ENCODE assay signal across 8 mouse cellular contexts in the genomic region with DNA sequence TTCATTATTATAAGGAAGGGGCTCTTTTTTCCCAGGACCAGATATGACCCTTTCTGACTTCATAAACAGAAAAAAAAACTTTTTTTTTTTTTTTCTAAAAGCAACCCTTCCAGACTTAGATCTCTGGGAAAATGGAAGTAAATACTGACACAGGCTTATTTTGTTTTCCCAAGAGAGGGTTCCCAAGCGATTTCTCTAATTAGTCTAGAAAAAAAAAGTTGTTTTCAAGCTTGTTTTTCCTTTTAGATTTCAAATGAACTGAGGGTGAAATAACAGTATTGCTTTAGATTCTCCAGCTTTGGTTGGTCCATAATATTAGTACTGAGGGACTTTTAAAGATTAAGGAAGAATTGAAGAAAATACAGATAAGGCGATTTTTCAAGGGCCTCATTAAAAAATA. TPM values are rescaled to one million over a fixed set of nuclear protein-coding genes. Genes with fewer than 3 reads are reported as not detected.
DNase-seq lines count a peak whose midpoint lies in the region; ATAC-seq and TF ChIP-seq lines count a peak whose summit lies in the region.

No protein-coding gene starts in this region.

- peak overlapping the region; percentile 56 for H3K4me2 ChIP-seq in kidney, postnatal 0 days (ENCODE audit: low read length)
- H3K4me2 ChIP-seq in embryonic facial prominence, embryonic 15.5 days (replicated peaks), result peak overlapping the region; percentile 62
- H3K4me2 ChIP-seq in intestine, embryonic 16.5 days (ENCODE audit: low read depth, low read length), result peak overlapping the region; percentile 59
- H3K4me2 ChIP-seq in neural tube, embryonic 12.5 days (replicated peaks), result peak overlapping the region; percentile 78

- H3K27ac ChIP-seq in kidney, postnatal 0 days, result no peak overlapping the region
- peak overlapping the region; percentile 75; the same call in 1 of the 2 replicates for H3K27ac ChIP-seq in embryonic facial prominence, embryonic 15.5 days (replicated peaks)
- H3K27ac ChIP-seq in intestine, embryonic 16.5 days (ENCODE audit: low read length), result no peak overlapping the region; the same call in 1 of the 2 replicates
- no peak overlapping the region for H3K27ac ChIP-seq in neural tube, embryonic 12.5 days

- H3K27me3 ChIP-seq in kidney, postnatal 0 days (ENCODE audit: insufficient read depth, low read length), result no peaks in the 10 kb centered on the region
- no peaks in the 10 kb centered on the region for H3K27me3 ChIP-seq in embryonic facial prominence, embryonic 15.5 days
- H3K27me3 ChIP-seq in intestine, embryonic 16.5 days (replicated peaks; ENCODE audit: control insufficient read depth, insufficient read depth, low read length), result no peaks in the 10 kb centered on the region
- H3K27me3 ChIP-seq in neural tube, embryonic 12.5 days (replicated peaks), result no peaks in the 10 kb centered on the region

- no peak for TF ChIP-seq CTCF in kidney, postnatal 0 days (IDR thresholded peaks at IDR 0.05; ENCODE audit: low read depth)

- ATAC-seq in kidney, postnatal 0 days (replicated peaks; ENCODE audit: low FRiP score, low read depth), result no peak
- no peak for ATAC-seq in embryonic facial prominence, embryonic 15.5 days (ENCODE audit: insufficient number of reproducible peaks, low FRiP score, low TSS enrichment, low read depth)
- no peak for ATAC-seq in intestine, embryonic 16.5 days
- no peak for ATAC-seq in neural tube, embryonic 12.5 days (ENCODE audit: low FRiP score, low read depth)

- 24% methylated on average over 2 of the region's 2 CpGs for WGBS in kidney, postnatal 0 days
- WGBS in embryonic facial prominence, embryonic 15.5 days, result 23% methylated on average over 2 of the region's 2 CpGs
- WGBS in intestine, embryonic 16.5 days, result 27% methylated on average over 2 of the region's 2 CpGs
- WGBS in neural tube, embryonic 12.5 days, result 42% methylated on average over 2 of the region's 2 CpGs

- peaks cover 11% of the 10 kb centered on the region; the same call in 1 of the 2 replicates for H3K4me1 ChIP-seq in kidney, postnatal 0 days (replicated peaks; ENCODE audit: insufficient read depth, low read length)
- H3K4me1 ChIP-seq in embryonic facial prominence, embryonic 15.5 days, result peaks cover 18% of the 10 kb centered on the region
- peaks cover 10% of the 10 kb centered on the region for H3K4me1 ChIP-seq in intestine, embryonic 16.5 days (ENCODE audit: control insufficient read depth, insufficient read depth, low read length)
- H3K4me1 ChIP-seq in neural tube, embryonic 12.5 days, result peaks cover 16% of the 10 kb centered on the region

- H3K4me3 ChIP-seq in kidney, postnatal 0 days (replicated peaks; ENCODE audit: low read depth, low read length), result peak overlapping the region; percentile 86
- peak overlapping the region; percentile 92 for H3K4me3 ChIP-seq in embryonic facial prominence, embryonic 15.5 days (replicated peaks)
- peak overlapping the region; percentile 92 for H3K4me3 ChIP-seq in intestine, embryonic 16.5 days (ENCODE audit: low read length)
- H3K4me3 ChIP-seq in neural tube, embryonic 12.5 days, result peak overlapping the region; percentile 77

- 0 out of 2 replicates have a peak overlapping the region, but pooled peaks have one; percentile 48 for H3K9ac ChIP-seq in kidney, postnatal 0 days (ENCODE audit: low read depth, low read length)
- peak overlapping the region; percentile 39 for H3K9ac ChIP-seq in embryonic facial prominence, embryonic 15.5 days
- peak overlapping the region; percentile 50; the same call in 1 of the 2 replicates for H3K9ac ChIP-seq in intestine, embryonic 16.5 days (ENCODE audit: low read depth, low read length)
- H3K9ac ChIP-seq in neural tube, embryonic 12.5 days, result peak overlapping the region; percentile 44; the same call in 1 of the 2 replicates

- H3K9me3 ChIP-seq in kidney, postnatal 0 days (replicated peaks; ENCODE audit: low read length), result no peaks in the 10 kb centered on the region
- no peaks in the 10 kb centered on the region for H3K9me3 ChIP-seq in embryonic facial prominence, embryonic 15.5 days (replicated peaks)
- no peaks in the 10 kb centered on the region for H3K9me3 ChIP-seq in intestine, embryonic 16.5 days (ENCODE audit: control insufficient read depth, low read length)
- H3K9me3 ChIP-seq in neural tube, embryonic 12.5 days, result no peaks in the 10 kb centered on the region

- no peak for DNase-seq in kidney, postnatal 0 days (ENCODE audit: low spot score)
- DNase-seq in kidney, adult 8-10 months, result no peak
- DNase-seq in layer of hippocampus, postnatal 36 days, result no peak
- DNase-seq in cerebellum, postnatal 25 days, result no peak
- no peak for DNase-seq in frontal cortex, adult 2 months (ENCODE audit: extremely low spot score in 1 of 2, low spot score in 1 of 2)

- no peaks in the 10 kb centered on the region for H3K36me3 ChIP-seq in kidney, postnatal 0 days (ENCODE audit: insufficient read depth, low read length)
- H3K36me3 ChIP-seq in embryonic facial prominence, embryonic 15.5 days, result no peaks in the 10 kb centered on the region
- no peaks in the 10 kb centered on the region for H3K36me3 ChIP-seq in intestine, embryonic 16.5 days (ENCODE audit: control insufficient read depth, insufficient read depth, low read length)
- H3K36me3 ChIP-seq in neural tube, embryonic 12.5 days, result no peaks in the 10 kb centered on the region

RNA-seq across cellular contexts. Expression of gene Tmem94, which starts 0.5 kb away (rescaled TPM):
- 19.6 TPM in 2 replicates for polyA plus RNA-seq in kidney, postnatal 0 days (2015; fragmentation: Nextera tagmentation; extraction: Ambion mirVana)
- polyA plus RNA-seq in embryonic facial prominence, embryonic 15.5 days (2015; fragmentation: Nextera tagmentation; extraction: Ambion mirVana), result 24.2 and 25.0 TPM in 2 replicates
- 19.7 and 21.1 TPM in 2 replicates for polyA plus RNA-seq in intestine, embryonic 16.5 days (2015; fragmentation: Nextera tagmentation; extraction: Ambion mirVana)
- 32.6 and 34.7 TPM in 2 replicates for polyA plus RNA-seq in neural tube, embryonic 12.5 days (2016; fragmentation: Nextera tagmentation; extraction: Ambion mirVana)
- total RNA-seq in layer of hippocampus, postnatal 36 days (2021), result 10 to 100 TPM; 49.6 to 50.1 TPM
- polyA plus RNA-seq in frontal cortex, adult 2 months (2012; rRNA removed), result 49.7 and 57.3 TPM in 2 replicates

RNA-seq across cellular contexts. Expression of gene Caskin2, which starts 48.7 kb away (rescaled TPM):
- 14.2 and 14.4 TPM in 2 replicates for polyA plus RNA-seq in kidney, postnatal 0 days (2015; fragmentation: Nextera tagmentation; extraction: Ambion mirVana)
- polyA plus RNA-seq in embryonic facial prominence, embryonic 15.5 days (2015; fragmentation: Nextera tagmentation; extraction: Ambion mirVana), result 19.0 TPM in 2 replicates
- polyA plus RNA-seq in intestine, embryonic 16.5 days (2015; fragmentation: Nextera tagmentation; extraction: Ambion mirVana), result 11.2 and 11.7 TPM in 2 replicates
- 14.4 and 16.7 TPM in 2 replicates for polyA plus RNA-seq in neural tube, embryonic 12.5 days (2016; fragmentation: Nextera tagmentation; extraction: Ambion mirVana)
- 10 to 100 TPM; 19.5 to 19.6 TPM for total RNA-seq in layer of hippocampus, postnatal 36 days (2021)
- 25.8 and 29.3 TPM in 2 replicates for polyA plus RNA-seq in frontal cortex, adult 2 months (2012; rRNA removed)

RNA-seq across cellular contexts. Expression of gene Tsen54, which starts 49.8 kb away (rescaled TPM):
- polyA plus RNA-seq in kidney, postnatal 0 days (2015; fragmentation: Nextera tagmentation; extraction: Ambion mirVana), result 34.7 and 36.2 TPM in 2 replicates
- polyA plus RNA-seq in embryonic facial prominence, embryonic 15.5 days (2015; fragmentation: Nextera tagmentation; extraction: Ambion mirVana), result 31.5 and 34.8 TPM in 2 replicates
- polyA plus RNA-seq in intestine, embryonic 16.5 days (2015; fragmentation: Nextera tagmentation; extraction: Ambion mirVana), result 34.2 and 37.7 TPM in 2 replicates
- polyA plus RNA-seq in neural tube, embryonic 12.5 days (2016; fragmentation: Nextera tagmentation; extraction: Ambion mirVana), result 26.4 and 30.7 TPM in 2 replicates
- 10 to 100 TPM; 12.0 to 12.7 TPM for total RNA-seq in layer of hippocampus, postnatal 36 days (2021)
- 15.6 and 16.8 TPM in 2 replicates for polyA plus RNA-seq in frontal cortex, adult 2 months (2012; rRNA removed)

RNA-seq across cellular contexts. Expression of gene Grb2, which starts 56.3 kb away (rescaled TPM):
- polyA plus RNA-seq in kidney, postnatal 0 days (2015; fragmentation: Nextera tagmentation; extraction: Ambion mirVana), result 69.9 and 72.8 TPM in 2 replicates
- 94.9 and 114 TPM in 2 replicates for polyA plus RNA-seq in embryonic facial prominence, embryonic 15.5 days (2015; fragmentation: Nextera tagmentation; extraction: Ambion mirVana)
- polyA plus RNA-seq in intestine, embryonic 16.5 days (2015; fragmentation: Nextera tagmentation; extraction: Ambion mirVana), result 67.1 and 73.1 TPM in 2 replicates
- polyA plus RNA-seq in neural tube, embryonic 12.5 days (2016; fragmentation: Nextera tagmentation; extraction: Ambion mirVana), result 173 and 186 TPM in 2 replicates
- total RNA-seq in layer of hippocampus, postnatal 36 days (2021), result 100 to 1,000 TPM; 181 to 192 TPM
- polyA plus RNA-seq in frontal cortex, adult 2 months (2012; rRNA removed), result 194 and 200 TPM in 2 replicates

RNA-seq across cellular contexts. Expression of gene Llgl2, which starts 59.2 kb away (rescaled TPM):
- 54.5 and 61.2 TPM in 2 replicates for polyA plus RNA-seq in kidney, postnatal 0 days (2015; fragmentation: Nextera tagmentation; extraction: Ambion mirVana)
- 21.8 and 22.6 TPM in 2 replicates for polyA plus RNA-seq in embryonic facial prominence, embryonic 15.5 days (2015; fragmentation: Nextera tagmentation; extraction: Ambion mirVana)
- polyA plus RNA-seq in intestine, embryonic 16.5 days (2015; fragmentation: Nextera tagmentation; extraction: Ambion mirVana), result 102 and 107 TPM in 2 replicates
- polyA plus RNA-seq in neural tube, embryonic 12.5 days (2016; fragmentation: Nextera tagmentation; extraction: Ambion mirVana), result 3.9 and 5.7 TPM in 2 replicates
- total RNA-seq in layer of hippocampus, postnatal 36 days (2021), result 1 to 10 TPM; 1.2 to 2.4 TPM
- 2.8 and 3.2 TPM in 2 replicates for polyA plus RNA-seq in frontal cortex, adult 2 months (2012; rRNA removed)
